18 mouse cellular contexts compared by ENCODE assay signal in genomic region chr12:110984598-110984997, GRCm38 (mm10). TPM values are rescaled to one million over a fixed set of nuclear protein-coding genes. Genes with fewer than 3 reads are reported as not detected.
DNase-seq lines count a peak whose midpoint lies in the region; ATAC-seq and TF ChIP-seq lines count a peak whose summit lies in the region.
"Had no signal": no experiment of that assay in that cellular context is flagged by ENCODE, and none has a peak within 500 bp of the region (broad histone marks: within the 10 kb centered on the region; RNA-seq: fewer than 3 reads in every experiment).

No protein-coding gene starts in this region.

- ATAC-seq in kidney, embryonic 15.5 days (replicated peaks; ENCODE audit: low FRiP score), result peak; percentile 73; the same call in 1 of the 2 replicates
- ATAC-seq in midbrain, postnatal 0 days (ENCODE audit: low FRiP score), result no peak
- no peak for ATAC-seq in midbrain, embryonic 16.5 days
- ATAC-seq in stomach, postnatal 0 days (ENCODE audit: low FRiP score, low TSS enrichment), result peak; percentile 31; the same call in 1 of the 2 replicates
- ATAC-seq: forebrain, postnatal 0 days; liver, embryonic 12.5 days had no signal

- no peak for TF ChIP-seq EP300 in stomach, postnatal 0 days (optimal IDR thresholded peaks at IDR 0.05)

- no peak overlapping the region for H3K4me3 ChIP-seq in kidney, embryonic 15.5 days (replicated peaks)
- H3K4me3 ChIP-seq in kidney, adult 2 months (ENCODE audit: insufficient read depth, low read depth, low read length), result no peak overlapping the region
- no peak overlapping the region for H3K4me3 ChIP-seq in midbrain, postnatal 0 days (ENCODE audit: low read depth, low read length)
- no peak overlapping the region for H3K4me3 ChIP-seq in midbrain, embryonic 16.5 days (ENCODE audit: low read depth, low read length)
- H3K4me3 ChIP-seq in stomach, postnatal 0 days (ENCODE audit: low read depth, low read length), result no peak overlapping the region
- H3K4me3 ChIP-seq: erythroblast, embryonic 14.5 days; heart, embryonic 12.5 days; liver, embryonic 12.5 days; neural tube, embryonic 13.5 days had no signal

- no peaks in the 10 kb centered on the region for H3K36me3 ChIP-seq in kidney, embryonic 15.5 days
- H3K36me3 ChIP-seq in kidney, adult 2 months (ENCODE audit: control insufficient read depth, insufficient read depth, low read length), result no peaks in the 10 kb centered on the region
- H3K36me3 ChIP-seq in midbrain, postnatal 0 days (ENCODE audit: insufficient read depth, low read length), result no peaks in the 10 kb centered on the region
- no peaks in the 10 kb centered on the region for H3K36me3 ChIP-seq in midbrain, embryonic 16.5 days (ENCODE audit: control insufficient read depth, insufficient read depth, low read length)
- no peaks in the 10 kb centered on the region for H3K36me3 ChIP-seq in stomach, postnatal 0 days (ENCODE audit: control insufficient read depth, insufficient read depth, low read length)
- H3K36me3 ChIP-seq: heart, embryonic 12.5 days; liver, embryonic 12.5 days; neural tube, embryonic 13.5 days had no signal

- TF ChIP-seq CTCF in kidney, adult 2 months (conservative IDR thresholded peaks at IDR 0.05; ENCODE audit: insufficient read depth, insufficient read length, low read depth, low read length), result no peak
- no peak for TF ChIP-seq CTCF in midbrain, postnatal 0 days (IDR thresholded peaks at IDR 0.05)
- TF ChIP-seq CTCF in stomach, postnatal 0 days (IDR thresholded peaks at IDR 0.05; ENCODE audit: low read depth), result no peak

- no peak overlapping the region for H3K4me2 ChIP-seq in kidney, embryonic 15.5 days
- H3K4me2 ChIP-seq in midbrain, postnatal 0 days (ENCODE audit: low read depth, low read length, poor library complexity, severe bottlenecking), result no peak overlapping the region
- H3K4me2 ChIP-seq in midbrain, embryonic 16.5 days (ENCODE audit: low read length), result no peak overlapping the region
- no peak overlapping the region for H3K4me2 ChIP-seq in stomach, postnatal 0 days (replicated peaks; ENCODE audit: low read depth)
- H3K4me2 ChIP-seq: heart, embryonic 12.5 days; liver, embryonic 12.5 days; neural tube, embryonic 13.5 days had no signal

- H3K27ac ChIP-seq in kidney, embryonic 15.5 days, result 0 out of 2 replicates have a peak overlapping the region, but pooled peaks have one; percentile 28
- no peak overlapping the region for H3K27ac ChIP-seq in kidney, adult 2 months (ENCODE audit: insufficient read depth, low read depth, low read length)
- no peak overlapping the region for H3K27ac ChIP-seq in midbrain, postnatal 0 days (ENCODE audit: low read depth, low read length)
- H3K27ac ChIP-seq in midbrain, embryonic 16.5 days (ENCODE audit: low read length), result no peak overlapping the region
- H3K27ac ChIP-seq in stomach, postnatal 0 days (replicated peaks), result 0 out of 2 replicates have a peak overlapping the region, but pooled peaks have one; percentile 1
- H3K27ac ChIP-seq: liver, embryonic 12.5 days; macrophage; neural tube, embryonic 13.5 days had no signal

- no peaks in the 10 kb centered on the region for H3K9me3 ChIP-seq in kidney, embryonic 15.5 days (replicated peaks)
- H3K9me3 ChIP-seq in midbrain, postnatal 0 days (ENCODE audit: low read length), result no peaks in the 10 kb centered on the region
- no peaks in the 10 kb centered on the region for H3K9me3 ChIP-seq in midbrain, embryonic 16.5 days (replicated peaks; ENCODE audit: control insufficient read depth, low read length, poor library complexity, severe bottlenecking)
- no peaks in the 10 kb centered on the region for H3K9me3 ChIP-seq in stomach, postnatal 0 days (ENCODE audit: control insufficient read depth, low read length)
- H3K9me3 ChIP-seq: heart, embryonic 12.5 days; liver, embryonic 12.5 days; neural tube, embryonic 13.5 days had no signal

- TF ChIP-seq POLR2A in kidney, adult 2 months (IDR thresholded peaks at IDR 0.05; ENCODE audit: low read depth, low read length), result no peak

- H3K9ac ChIP-seq in kidney, embryonic 15.5 days, result no peak overlapping the region
- H3K9ac ChIP-seq in midbrain, postnatal 0 days (replicated peaks; ENCODE audit: low read length, poor library complexity, severe bottlenecking), result no peak overlapping the region
- no peak overlapping the region for H3K9ac ChIP-seq in midbrain, embryonic 16.5 days (ENCODE audit: low read depth, low read length)
- no peak overlapping the region for H3K9ac ChIP-seq in stomach, postnatal 0 days (ENCODE audit: low read length)
- H3K9ac ChIP-seq: forebrain, postnatal 0 days; heart, embryonic 12.5 days; liver, embryonic 12.5 days; neural tube, embryonic 13.5 days had no signal

- 0 out of 2 replicates have a peak, but pooled peaks cover 4% of the 10 kb centered on the region for H3K27me3 ChIP-seq in kidney, embryonic 15.5 days
- H3K27me3 ChIP-seq in kidney, adult 2 months (replicated peaks; ENCODE audit: control insufficient read depth, insufficient read depth, low read length), result no peaks in the 10 kb centered on the region
- H3K27me3 ChIP-seq in midbrain, postnatal 0 days (ENCODE audit: insufficient read depth, low read length), result 0 out of 2 replicates have a peak, but pooled peaks cover 3% of the 10 kb centered on the region
- H3K27me3 ChIP-seq in midbrain, embryonic 16.5 days (ENCODE audit: control insufficient read depth, insufficient read depth, low read depth, low read length), result no peaks in the 10 kb centered on the region; the same call in 1 of the 2 replicates
- H3K27me3 ChIP-seq in stomach, postnatal 0 days (ENCODE audit: control insufficient read depth, insufficient read depth, low read length), result no peaks in the 10 kb centered on the region
- H3K27me3 ChIP-seq: heart, embryonic 12.5 days; neural tube, embryonic 13.5 days had no signal

- H3K4me1 ChIP-seq in kidney, embryonic 15.5 days, result peaks cover 16% of the 10 kb centered on the region
- no peaks in the 10 kb centered on the region for H3K4me1 ChIP-seq in kidney, adult 2 months (ENCODE audit: control insufficient read depth, insufficient read depth, low read length)
- no peaks in the 10 kb centered on the region for H3K4me1 ChIP-seq in midbrain, postnatal 0 days (ENCODE audit: insufficient read depth, low read length)
- H3K4me1 ChIP-seq in midbrain, embryonic 16.5 days (ENCODE audit: control insufficient read depth, insufficient read depth, low read length), result no peaks in the 10 kb centered on the region
- H3K4me1 ChIP-seq in stomach, postnatal 0 days (replicated peaks; ENCODE audit: control insufficient read depth, insufficient read depth), result 0 out of 2 replicates have a peak, but pooled peaks cover 3% of the 10 kb centered on the region
- H3K4me1 ChIP-seq: neural tube, embryonic 13.5 days had no signal

- 39% methylated on average over 4 of the region's 4 CpGs for WGBS in kidney, embryonic 15.5 days
- 64% methylated on average over 4 of the region's 4 CpGs for WGBS in kidney, adult 2 months
- WGBS in midbrain, postnatal 0 days, result 76% methylated on average over 4 of the region's 4 CpGs
- 73% methylated on average over 4 of the region's 4 CpGs for WGBS in midbrain, embryonic 16.5 days
- WGBS in stomach, postnatal 0 days, result 39% methylated on average over 4 of the region's 4 CpGs

- DNase-seq in embryo, embryonic 11 days, result peak; percentile 15
- no peak for DNase-seq in embryo, embryonic 9.5 days (ENCODE audit: extremely low spot score)
- DNase-seq in kidney, adult 2 months, result no peak
- peak; percentile 9 for DNase-seq in midbrain, postnatal 0 days (ENCODE audit: low spot score)
- no peak for DNase-seq in stomach, postnatal 0 days (ENCODE audit: low spot score)
- no peak for DNase-seq in cerebellum, adult 11 months
- DNase-seq: adrenal gland, adult 8-10 months; cerebellum, adult 8-10 months; forebrain, postnatal 0 days; kidney, postnatal 25 days; thymus, postnatal 25 days had no signal

RNA-seq across cellular contexts. Expression of gene Ankrd9, which starts 5.8 kb away (rescaled TPM):
- 12.1 and 14.0 TPM in 2 replicates for polyA plus RNA-seq in kidney, embryonic 15.5 days (2015; fragmentation: Nextera tagmentation; extraction: Ambion mirVana)
- polyA plus RNA-seq in kidney, adult 2 months (2012; rRNA removed), result 23.9 and 28.0 TPM in 2 replicates
- total RNA-seq in midbrain, postnatal 0 days (2014; rRNA removed), result 11.8 and 14.0 TPM in 2 replicates
- 12.1 and 13.4 TPM in 2 replicates for polyA plus RNA-seq in midbrain, postnatal 0 days (2015; fragmentation: Nextera tagmentation; extraction: Ambion mirVana)
- polyA plus RNA-seq in midbrain, embryonic 16.5 days (2015; fragmentation: Nextera tagmentation; extraction: Ambion mirVana), result 7.0 and 7.1 TPM in 2 replicates
- polyA plus RNA-seq in stomach, postnatal 0 days (2015; fragmentation: Nextera tagmentation; extraction: Ambion mirVana), result 25.1 and 25.9 TPM in 2 replicates

RNA-seq across cellular contexts. Expression of gene Rcor1, which starts 54.6 kb away (rescaled TPM):
- 10.0 and 10.5 TPM in 2 replicates for polyA plus RNA-seq in kidney, embryonic 15.5 days (2015; fragmentation: Nextera tagmentation; extraction: Ambion mirVana)
- 9.7 and 11.5 TPM in 2 replicates for polyA plus RNA-seq in kidney, adult 2 months (2012; rRNA removed)
- 11.3 and 14.9 TPM in 2 replicates for total RNA-seq in midbrain, postnatal 0 days (2014; rRNA removed)
- 2.5 and 2.7 TPM in 2 replicates for polyA plus RNA-seq in midbrain, postnatal 0 days (2015; fragmentation: Nextera tagmentation; extraction: Ambion mirVana)
- polyA plus RNA-seq in midbrain, embryonic 16.5 days (2015; fragmentation: Nextera tagmentation; extraction: Ambion mirVana), result 4.4 and 5.3 TPM in 2 replicates
- 7.9 and 10.5 TPM in 2 replicates for polyA plus RNA-seq in stomach, postnatal 0 days (2015; fragmentation: Nextera tagmentation; extraction: Ambion mirVana)

Comparison
In these comparisons a context has a peak if more than half of its experiments do, and no peak if none do; other contexts are left out.
1. DNase-seq: peak in embryo, embryonic 11 days (single experiment) and midbrain, postnatal 0 days (single experiment); none in embryo, embryonic 9.5 days (single experiment), kidney, adult 2 months (single experiment), stomach, postnatal 0 days (single experiment) and cerebellum, adult 11 months (single experiment).
2. H3K27ac ChIP-seq: peak in kidney, embryonic 15.5 days (single experiment) and stomach, postnatal 0 days (single experiment); none in kidney, adult 2 months (single experiment), midbrain, postnatal 0 days (single experiment) and midbrain, embryonic 16.5 days (single experiment).
3. ATAC-seq: peak in kidney, embryonic 15.5 days (single experiment) and stomach, postnatal 0 days (single experiment); none in midbrain, postnatal 0 days (single experiment) and midbrain, embryonic 16.5 days (single experiment).